Mouse (Mus musculus) c-Kit-negative CD71-positive TER-119-positive erythroid progenitor cells, embryonic 14.5 days (primary cell): ENCODE data around the gene Myl12a.
A peak's percentile ranks its signal among the peaks of the same experiment; 100 is the strongest.
"Not testable (repeated sequence)": the region's sequence is repeated elsewhere in the genome, so short reads cannot be mapped to it uniquely, and the experiment has no call there.

Experiments used
- DNase-seq: peaks from one replicate; pipeline ENCODE4 v3.0.0-alpha.2; 2013; ENCODE audit warnings: low read depth, low spot score

The Myl12a gene

GRCm38 (mm10) chr17:70989991-70990390 is 12.7 kb downstream of the Myl12a start:
- no peak for DNase-seq

GRCm38 (mm10) chr17:70989430-70989829 is 13.2 kb downstream of the Myl12a start:
- DNase-seq = no peak

GRCm38 (mm10) chr17:70988337-70988767 is 14.3 kb downstream of the Myl12a start:
- DNase-seq = no peak

DNA sequence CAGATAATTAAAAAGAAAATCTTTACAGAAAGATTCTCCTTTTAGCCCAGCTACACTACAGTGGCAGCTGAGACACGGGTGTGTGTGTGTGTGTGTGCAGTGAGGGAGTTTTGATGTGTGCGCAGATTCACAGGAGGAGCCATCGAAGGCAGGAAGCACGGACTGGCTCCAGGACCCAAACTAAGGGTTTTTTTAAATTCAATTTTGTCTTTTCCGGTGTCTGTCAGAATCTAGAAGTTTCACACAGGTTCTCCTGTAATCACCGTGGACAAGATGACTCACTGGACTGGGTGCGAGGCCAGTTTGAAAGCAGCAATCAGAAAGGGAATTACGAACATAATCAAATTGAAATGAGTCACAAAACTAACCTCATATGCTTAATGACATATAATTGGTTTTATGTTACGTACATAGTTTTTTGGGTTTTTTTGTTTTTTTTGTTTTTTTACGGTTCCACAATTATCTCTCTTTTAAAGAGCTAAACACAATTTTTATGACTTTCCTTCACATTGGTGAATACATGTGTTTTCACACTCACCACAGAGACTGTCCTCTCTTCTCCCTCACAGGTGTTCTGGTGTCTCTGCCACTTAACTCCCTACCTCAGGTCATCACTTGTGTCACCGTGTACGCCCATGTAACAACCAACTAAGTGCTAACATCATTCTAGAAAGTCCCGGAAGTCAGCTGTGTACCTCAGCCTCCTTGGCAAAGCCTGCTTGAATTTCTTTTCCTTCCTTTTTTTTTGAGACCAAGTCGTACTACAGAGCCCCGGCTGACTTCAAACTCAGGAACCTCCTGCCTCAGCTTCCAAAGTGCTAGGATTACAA is 15.6 kb downstream of the Myl12a start:
- no peak for DNase-seq

DNA sequence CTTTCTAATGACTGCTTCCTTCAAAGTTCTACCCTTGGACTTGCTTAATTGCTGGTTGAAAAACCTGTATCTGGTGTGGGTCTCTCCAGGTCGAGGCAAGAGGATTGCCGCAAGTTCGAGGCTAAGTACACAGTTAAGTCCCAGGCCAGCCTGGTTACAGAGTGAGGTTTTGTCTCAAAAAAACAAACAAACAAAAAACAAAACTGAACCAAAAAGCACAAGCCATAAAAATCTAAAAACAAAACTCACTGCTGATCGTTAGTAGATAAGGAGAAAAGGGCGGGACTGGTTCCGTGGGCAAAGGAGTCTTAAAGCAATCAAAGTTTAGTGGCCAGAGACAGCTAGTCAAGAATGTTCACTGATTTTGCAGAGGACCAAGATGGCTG is 16.3 kb downstream of the Myl12a start:
- no peak for DNase-seq

- DNase-seq = no peak
These were observed 16.9 kb downstream of the Myl12a start for GRCm38 (mm10) chr17:70985501-70986354.

DNA sequence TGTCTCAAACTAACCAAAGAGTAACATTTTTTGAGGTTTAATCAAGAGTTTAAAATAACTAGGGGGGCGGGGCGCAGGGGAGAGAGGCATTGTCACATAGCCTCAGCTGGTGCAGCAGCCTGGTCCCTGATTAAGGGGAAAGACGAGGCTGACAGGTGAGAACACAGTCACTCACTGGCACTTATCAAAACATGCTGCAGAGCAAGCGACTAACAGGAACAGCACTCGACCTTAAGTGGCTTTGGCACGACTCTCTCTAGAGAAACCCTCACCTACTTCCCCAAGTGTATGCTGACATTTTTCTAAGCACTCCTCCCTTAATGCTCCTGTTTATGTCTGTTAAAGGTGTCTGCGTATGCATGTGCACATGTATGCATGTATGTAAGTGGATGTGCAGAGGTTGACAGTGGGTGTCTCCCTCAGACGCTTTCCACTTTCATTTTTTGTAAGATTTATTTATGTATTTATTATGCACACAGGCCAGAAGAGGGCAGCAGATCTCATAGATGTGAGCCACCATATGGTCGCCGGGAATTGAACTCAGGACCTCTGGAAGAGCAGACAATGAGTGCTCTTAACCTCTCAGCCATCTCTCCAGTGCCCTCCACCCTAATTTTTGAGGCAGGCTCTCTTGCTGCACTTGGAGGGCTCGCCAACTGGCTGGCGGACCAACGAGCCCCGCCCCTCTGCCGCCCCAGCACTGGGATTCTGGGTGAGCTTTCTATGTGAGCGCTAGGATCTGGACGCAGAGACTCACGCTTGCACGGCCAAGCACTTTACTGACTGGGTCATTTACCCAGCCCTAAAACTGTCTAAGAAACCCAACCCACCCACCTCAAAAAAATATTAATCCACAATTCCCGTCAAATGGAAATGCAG is 23.1 kb downstream of the Myl12a start:
- DNase-seq = no peak

- DNase-seq = no peak
These were observed 24.9 kb downstream of the Myl12a start for GRCm38 (mm10) chr17:70977799-70978198.

- DNase-seq = not testable (repeated sequence)
These were observed 28.6 kb downstream of the Myl12a start for GRCm38 (mm10) chr17:70974065-70974464.

DNA sequence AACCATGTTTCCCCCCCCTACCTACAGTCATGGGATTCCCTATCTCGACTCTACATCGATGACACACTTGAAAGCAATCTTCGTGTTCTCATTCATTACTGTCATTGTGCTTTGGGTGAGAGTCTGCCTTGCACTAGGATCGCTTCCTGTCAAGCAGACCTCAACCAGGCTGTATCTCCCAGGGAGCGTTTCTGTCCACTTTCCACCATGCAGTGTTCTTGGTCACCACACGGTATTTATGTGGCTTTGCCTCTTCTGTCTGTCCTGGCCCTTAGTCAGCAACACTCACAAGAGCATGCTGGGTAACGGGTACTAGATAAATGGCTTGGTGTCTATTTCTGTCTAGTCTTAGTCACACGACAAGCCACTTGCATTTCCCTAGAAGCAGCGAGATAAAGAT is 29.3 kb downstream of the Myl12a start:
- DNase-seq = no peak

- DNase-seq = no peak
These were observed 31.5 kb downstream of the Myl12a start for GRCm38 (mm10) chr17:70971206-70971605.

DNA sequence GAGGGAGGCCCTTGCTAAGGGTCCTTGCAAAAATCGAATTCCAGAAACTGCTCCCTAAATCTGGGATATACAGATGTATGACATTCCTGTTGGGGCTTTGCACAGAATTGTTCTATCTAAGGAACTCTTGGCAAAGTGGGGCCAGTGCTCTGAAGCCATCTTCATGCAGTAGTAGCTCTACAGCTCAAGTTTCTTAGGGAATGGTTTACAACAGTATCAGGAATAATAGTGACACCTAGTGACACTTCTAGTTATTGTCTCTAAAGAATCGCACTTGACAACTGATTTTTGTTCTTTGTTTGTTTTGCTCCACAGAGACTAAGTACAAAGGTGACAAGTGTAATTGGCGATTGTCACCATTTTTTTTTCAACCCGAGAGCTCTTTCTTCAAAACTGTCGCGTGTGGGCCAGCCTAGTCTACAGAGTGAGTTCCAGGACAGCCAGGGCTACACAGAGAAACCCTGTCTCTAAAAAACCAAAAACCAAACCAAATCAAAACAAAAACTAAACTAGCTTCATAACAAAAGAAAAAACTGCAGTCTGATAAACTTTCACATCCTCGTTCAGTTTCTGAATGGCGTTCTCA is 34.0 kb downstream of the Myl12a start:
- no peak for DNase-seq

- DNase-seq = no peak
These were observed 35.0 kb downstream of the Myl12a start for GRCm38 (mm10) chr17:70967646-70968045.

DNA sequence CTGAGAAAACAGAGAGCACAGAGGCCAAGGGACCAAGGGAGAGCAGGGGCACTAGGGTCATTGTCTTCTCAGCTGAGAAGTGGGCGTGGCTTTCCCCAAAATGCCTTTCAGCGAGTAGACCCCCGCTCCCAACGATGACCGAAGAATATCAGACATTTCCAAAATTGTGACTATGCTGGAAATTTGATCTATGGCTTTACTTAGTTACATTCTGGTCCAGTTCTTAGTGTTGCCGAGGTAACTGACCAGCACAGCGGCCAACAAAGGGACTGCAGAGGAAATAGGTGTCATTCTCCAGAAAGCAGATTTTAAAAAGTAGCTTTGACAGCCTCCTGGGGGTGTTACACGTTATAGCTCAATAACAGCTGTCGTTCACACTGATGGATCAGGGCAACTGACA is 35.5 kb downstream of the Myl12a start:
- no peak for DNase-seq

- no peak for DNase-seq
These were observed 36.6 kb downstream of the Myl12a start for GRCm38 (mm10) chr17:70966126-70966525.

- no peak for DNase-seq
These were observed 37.4 kb downstream of the Myl12a start for GRCm38 (mm10) chr17:70965281-70965680.

DNA sequence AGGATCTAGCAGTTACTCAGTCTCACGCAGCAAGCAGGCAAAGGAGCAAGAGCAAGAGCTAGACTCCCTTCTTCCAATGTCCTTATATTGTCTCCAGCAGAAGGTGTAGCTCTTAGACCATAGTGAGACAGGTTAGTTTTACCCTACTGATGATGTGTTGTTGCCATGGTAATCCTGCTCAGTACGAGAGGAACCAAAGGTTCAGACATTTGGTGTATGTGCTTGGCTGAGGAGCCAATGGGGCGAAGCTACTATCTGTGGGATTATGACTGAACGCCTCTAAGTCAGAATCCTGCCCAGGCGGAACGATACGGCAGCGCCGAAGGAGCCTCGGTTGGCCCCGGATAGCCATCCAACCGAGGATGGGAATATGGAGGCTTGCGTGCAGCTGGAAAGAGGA is 39.1 kb downstream of the Myl12a start:
- DNase-seq = peak; percentile 29

- no peak for DNase-seq
These were observed 51.4 kb downstream of the Myl12a start for GRCm38 (mm10) chr17:70951266-70951665.

DNA sequence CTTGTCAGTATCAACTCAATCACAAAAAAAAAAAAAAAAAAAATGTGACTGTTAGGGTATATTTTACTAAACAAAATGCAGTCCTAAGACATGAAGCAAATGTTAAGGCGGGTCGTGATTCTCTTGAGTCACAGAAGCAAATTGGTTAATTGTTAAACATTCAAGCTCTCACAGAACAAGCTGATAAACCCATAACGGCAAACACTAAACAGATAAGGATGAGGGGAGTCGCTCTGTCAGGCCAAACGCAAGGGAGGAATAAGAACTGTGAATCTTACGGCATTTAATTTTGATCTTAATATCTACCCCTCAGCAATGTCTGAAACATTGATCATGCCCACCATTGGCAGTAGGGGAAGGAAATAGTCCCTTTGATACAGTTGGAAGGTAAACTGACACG is 53.5 kb downstream of the Myl12a start:
- no peak for DNase-seq

GRCm38 (mm10) chr17:70948721-70949120 is 54.0 kb downstream of the Myl12a start:
- DNase-seq = no peak

DNA sequence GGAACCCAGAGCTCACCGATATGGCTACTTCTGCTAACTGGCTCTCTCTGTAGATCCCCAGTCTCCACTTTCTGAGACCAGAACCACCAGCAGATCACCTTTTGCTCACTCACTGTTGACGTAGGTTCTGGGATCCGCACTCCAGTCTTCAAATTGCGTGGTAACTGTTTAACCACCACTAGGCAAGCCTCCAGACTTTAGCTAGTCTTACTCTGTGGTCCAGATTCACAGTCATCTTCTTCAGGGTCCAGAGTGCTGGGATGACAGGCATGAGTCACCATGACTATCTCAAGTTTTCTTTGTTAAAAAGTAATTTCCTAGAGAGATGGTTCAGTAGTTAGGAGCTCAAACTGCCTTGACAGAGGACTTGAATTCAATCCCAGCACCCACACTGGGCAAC is 58.9 kb downstream of the Myl12a start:
- DNase-seq = no peak
